Mouse (Mus musculus) cerebellum, adult (tissue): ENCODE results near the gene Cycs.
"Not testable (repeated sequence)": the region's sequence is repeated elsewhere in the genome, so short reads cannot be mapped to it uniquely, and the experiment has no call there.

ENCODE experiments used
- ATAC-seq: cut with Nextera tagmentation; 2 replicates; pipeline ENCODE4 v1.9.2; 2017; ENCODE audit warnings: mild to moderate bottlenecking, moderate library complexity, mixed read lengths; ENCODE audit not compliant: insufficient number of reproducible peaks, low FRiP score, low TSS enrichment

Gene Cycs

DNA sequence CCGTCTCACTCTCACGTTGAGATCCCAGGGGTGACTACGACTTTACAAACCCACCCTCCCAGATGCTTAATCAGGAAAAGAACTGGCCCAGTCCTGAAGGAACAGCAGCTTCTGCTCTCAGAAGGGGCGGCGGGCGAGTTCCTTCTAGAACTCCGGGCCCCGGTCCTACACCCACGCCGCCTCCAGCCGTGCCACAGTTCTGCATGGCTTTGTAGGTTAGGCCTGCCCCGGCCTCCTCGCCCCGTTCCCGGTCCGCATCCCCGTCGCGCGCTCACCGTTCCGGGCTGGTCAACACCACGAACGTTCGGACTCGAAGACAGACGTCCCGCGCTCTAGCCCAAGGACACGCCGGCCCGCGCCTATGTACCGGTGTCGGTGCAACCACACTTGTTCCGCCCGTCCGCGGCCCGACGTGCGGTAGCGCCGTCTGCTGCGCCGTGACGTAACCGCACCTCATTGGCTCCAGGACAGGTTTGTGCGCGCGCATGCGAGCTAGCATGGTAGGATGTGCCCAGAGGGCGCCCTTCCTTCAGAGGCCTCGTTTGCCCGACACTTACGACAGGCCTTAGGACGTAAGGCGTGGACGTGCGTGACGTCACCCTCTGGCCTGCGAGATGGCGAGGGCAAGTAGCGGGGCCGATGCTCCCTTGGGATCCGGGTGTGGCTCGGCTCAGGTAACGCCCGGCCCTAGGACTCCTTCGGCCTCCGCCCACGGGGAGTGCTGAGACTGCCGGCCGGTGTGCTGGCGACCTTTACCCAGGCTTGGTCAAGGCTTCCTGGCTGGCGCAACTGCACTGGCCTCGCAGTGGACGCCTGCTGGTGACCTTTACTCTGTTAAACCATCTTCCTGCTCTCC, at the start of gene Cycs:
Gene Cycs, minus strand, starts transcription at position 398 of the 856 bp plus-strand sequence.
- peak; percentile 98 for ATAC-seq

GRCm38 (mm10) chr6:50601620-50602019, 35.3 kb upstream of the Cycs start:
- no peak for ATAC-seq

DNA sequence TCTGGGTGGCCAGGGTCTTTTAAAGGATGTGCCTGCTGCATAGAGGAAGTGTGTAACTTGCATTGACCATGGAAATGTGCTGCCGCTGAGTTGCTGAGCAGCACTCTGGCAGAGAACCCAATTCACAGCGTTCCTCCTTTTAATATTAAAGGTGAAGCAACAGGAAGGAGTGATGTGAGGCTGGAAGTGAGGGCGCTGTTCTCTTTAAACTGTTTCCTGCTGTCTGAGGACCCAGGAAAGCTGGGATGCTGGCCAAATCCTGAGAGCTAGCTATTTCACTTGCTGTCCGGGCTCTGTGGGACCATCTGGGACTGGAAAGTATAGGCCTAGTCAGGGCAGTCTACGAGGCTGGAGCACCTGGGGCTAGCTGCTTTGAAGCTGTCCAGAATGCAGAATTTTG, 32.2 kb upstream of the Cycs start:
- ATAC-seq = no peak

- ATAC-seq = peak; percentile 84
Observed at GRCm38 (mm10) chr6:50596301-50597211, 30.2 kb upstream of the Cycs start, which contains the start of gene 4921507P07Rik. Gene 4921507P07Rik (minus strand): TSS chr6:50596632.

GRCm38 (mm10) chr6:50594372-50594771, 28.0 kb upstream of the Cycs start:
- no peak for ATAC-seq

GRCm38 (mm10) chr6:50593334-50593845, 27.1 kb upstream of the Cycs start:
- ATAC-seq = no peak

GRCm38 (mm10) chr6:50590234-50590633, 23.9 kb upstream of the Cycs start:
- no peak for ATAC-seq

- ATAC-seq = peak; percentile 58; the same call in 1 of the 2 replicates
Observed at GRCm38 (mm10) chr6:50588251-50588650, 21.9 kb upstream of the Cycs start.

DNA sequence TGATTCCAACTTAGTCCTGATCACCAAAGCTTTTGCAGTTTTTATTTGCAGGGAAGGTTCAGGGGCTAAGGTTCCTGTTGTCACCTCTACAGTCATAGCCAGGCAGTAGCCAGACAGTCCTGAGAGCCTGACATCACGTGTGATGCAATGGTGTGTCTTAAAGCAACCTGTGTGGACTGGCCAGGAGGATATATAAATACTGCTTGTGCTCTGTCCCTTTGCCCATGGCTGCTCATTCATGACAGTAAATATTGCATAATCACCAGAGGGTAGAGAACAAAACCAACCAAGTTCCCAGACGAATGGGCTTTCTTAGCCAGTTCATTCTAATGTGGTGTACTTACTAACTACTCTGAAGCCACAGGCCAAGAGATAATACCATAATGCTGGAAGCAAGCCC, 21.1 kb upstream of the Cycs start:
- ATAC-seq = no peak

DNA sequence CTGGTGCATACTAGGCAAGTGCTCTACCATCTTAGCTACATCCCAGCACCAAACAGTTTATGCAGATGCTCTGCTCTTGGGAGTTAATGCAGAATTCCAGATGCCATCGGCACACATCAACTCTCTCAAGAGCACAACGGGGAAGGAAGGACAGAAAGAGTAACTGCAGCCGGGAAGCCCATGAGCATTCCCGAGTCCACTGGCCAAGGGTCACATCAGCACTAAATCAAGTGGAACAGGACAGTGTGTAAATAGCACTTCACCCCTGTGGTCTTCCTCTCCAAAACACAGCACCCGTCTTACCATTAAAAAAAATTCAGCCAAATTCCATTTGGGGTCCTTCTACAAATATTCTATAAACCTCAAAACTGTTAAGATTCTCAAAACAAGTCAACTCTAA, 20.0 kb upstream of the Cycs start:
- ATAC-seq = no peak

DNA sequence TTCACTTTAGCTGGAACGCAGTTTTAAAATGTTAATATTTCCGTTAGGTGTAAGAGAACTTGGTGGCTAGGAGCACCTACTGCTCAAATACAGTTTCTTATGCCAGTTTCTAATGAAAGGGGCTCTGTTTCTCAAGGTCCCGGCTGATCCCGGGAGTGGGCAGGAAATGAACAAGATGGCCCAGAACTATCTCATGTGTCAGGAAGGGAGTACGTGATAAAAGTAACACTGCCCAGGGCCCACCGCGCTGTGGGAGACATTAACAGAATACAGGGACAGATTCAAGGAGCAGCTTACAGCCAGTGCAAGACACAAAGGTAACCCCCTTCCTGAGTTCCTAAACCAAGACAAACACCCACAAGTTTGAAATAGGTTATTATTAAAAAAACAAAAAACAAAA, 19.4 kb upstream of the Cycs start:
- no peak for ATAC-seq

DNA sequence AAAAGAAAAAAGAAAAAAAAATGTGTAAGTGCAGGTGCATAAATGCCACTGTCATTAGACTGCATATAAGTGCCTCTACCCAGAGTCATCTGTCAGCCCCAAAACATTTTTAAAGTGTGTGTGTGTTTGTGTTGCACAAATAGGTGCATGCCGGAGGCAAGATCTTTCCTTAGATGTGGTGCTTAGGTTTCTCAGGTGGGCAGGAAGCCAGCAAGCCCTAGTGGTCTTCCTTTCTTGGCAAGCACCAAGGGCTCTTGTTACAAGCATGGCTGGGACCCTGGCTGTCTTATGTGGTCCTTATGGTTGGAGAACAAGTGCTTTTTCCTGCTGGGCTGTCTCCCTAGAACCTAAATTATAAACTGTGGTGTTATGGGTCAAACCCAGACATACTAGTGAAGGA, 5.3 kb upstream of the Cycs start:
- ATAC-seq = no peak

- ATAC-seq = no peak; the same call in 1 of the 2 replicates
Observed at GRCm38 (mm10) chr6:50566997-50567255, 588 bp upstream of the Cycs start.

DNA sequence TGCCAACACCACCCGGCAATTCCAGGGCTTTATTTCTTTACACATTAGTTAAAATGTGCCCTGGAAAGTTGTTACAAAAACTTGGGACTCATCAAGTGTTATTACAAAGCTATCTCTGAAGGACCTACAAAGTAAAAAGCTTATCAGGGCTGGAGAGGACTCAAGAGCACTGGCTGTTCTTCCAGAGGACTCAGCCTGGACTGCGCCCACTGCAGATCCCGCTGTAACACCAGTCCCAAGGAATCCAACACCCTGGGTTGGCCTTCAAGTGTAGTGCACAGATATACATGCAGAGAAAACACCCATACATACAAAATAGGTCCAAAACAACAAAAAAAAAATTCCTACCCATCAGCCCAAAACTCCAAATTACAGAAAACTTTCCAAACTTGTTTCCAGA, 2.7 kb downstream of the Cycs start:
- ATAC-seq = no peak

- no peak for ATAC-seq
Observed at GRCm38 (mm10) chr6:50562421-50562820, 3.9 kb downstream of the Cycs start.

GRCm38 (mm10) chr6:50560776-50561175, 5.6 kb downstream of the Cycs start:
- no peak for ATAC-seq

DNA sequence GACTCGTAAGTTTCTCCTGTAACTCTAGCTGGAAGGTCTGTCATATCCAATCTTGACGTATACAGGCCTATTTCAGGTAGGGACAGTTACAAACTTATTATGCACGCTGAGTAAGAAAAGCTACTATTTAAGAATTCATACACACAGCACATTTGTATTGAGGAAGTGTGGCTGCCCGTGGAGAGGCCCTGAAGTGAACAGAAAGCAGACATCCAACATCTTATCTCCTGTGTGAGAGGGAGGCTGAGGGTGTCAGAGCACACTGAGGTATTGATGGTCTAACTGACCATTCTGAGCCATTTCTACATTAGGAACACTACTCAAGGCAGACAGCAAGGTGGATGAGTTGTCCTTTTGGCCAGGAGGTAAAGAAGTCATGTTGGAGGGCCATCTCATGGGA, 7.5 kb downstream of the Cycs start:
- no peak for ATAC-seq

DNA sequence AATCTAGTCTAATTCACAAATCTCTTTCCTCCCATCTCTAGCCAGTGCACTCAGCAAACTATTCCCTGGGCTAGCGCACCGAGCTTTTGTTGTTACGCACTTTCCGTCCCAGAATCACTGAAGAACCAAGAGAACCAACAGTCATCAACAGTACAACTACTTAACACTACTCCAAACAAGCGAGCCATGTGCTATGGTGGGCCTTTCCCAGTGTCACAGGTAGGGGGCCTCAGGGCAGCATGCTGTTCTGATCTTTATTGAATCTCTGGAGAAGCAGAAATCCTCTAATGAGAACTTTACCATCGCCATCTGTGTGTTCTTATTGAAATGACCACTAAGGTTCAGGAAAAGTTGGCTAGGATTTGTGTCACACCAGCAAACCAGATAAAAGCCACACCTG, 8.8 kb downstream of the Cycs start:
- ATAC-seq = no peak

DNA sequence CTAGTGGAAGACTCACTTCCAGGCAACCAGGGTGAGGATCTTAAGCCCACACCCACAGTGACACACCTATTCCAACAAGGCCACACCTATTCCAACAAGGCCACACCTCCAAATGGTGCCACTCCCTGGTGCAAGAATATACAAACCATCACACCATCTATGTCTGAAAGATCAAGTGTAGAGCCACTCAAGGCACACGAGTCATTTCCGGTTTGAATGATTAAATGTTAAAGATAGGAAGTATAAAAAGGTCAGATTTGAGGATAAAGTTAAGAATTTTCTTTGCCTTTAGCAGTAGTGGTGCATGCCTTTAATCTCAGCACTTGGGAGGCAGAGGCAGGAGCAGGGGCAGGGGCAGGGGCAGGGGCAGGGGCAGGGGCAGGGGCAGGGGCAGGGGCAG, 12.1 kb downstream of the Cycs start:
- not testable (repeated sequence) for ATAC-seq

GRCm38 (mm10) chr6:50552881-50553518, 13.3 kb downstream of the Cycs start:
- no peak for ATAC-seq

DNA sequence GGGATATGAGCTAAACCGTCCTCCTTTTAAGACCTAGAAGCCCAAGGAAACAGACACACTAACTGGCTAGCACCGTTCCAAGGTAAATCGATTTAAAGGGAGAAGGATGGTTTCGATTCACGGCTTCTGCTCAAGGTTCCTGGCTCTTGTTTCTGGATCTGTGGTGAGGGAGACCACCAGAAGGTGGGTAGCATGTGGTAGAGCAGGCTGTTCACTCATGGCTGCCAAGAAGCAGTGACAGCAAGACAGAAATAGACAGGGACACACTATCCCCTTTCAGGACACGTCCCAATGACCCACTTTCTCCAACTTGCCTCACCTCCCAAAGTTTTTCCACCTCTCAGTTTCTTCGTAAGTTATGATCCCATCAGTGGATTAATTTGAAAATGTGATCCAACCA, 16.5 kb downstream of the Cycs start:
- no peak for ATAC-seq
